Mouse (Mus musculus): ENCODE data around the gene Dpm2.

Gene Dpm2

GRCm38 (mm10) chr2:32570698-32571494, at the start of gene Dpm2:
TSS of gene Dpm2 (plus strand) at chr2:32570858.
- peak; percentile 89 to 90 for DNase-seq (ENCODE audit: low spot score in 2 of 2)

- DNase-seq (ENCODE audit: low spot score in 2 of 2) = no peak
These were observed 46.1 kb upstream of the Dpm2 start for GRCm38 (mm10) chr2:32524536-32525031.

GRCm38 (mm10) chr2:32525816-32526215, 44.8 kb upstream of the Dpm2 start:
- no peak for DNase-seq (ENCODE audit: low spot score in 2 of 2)

GRCm38 (mm10) chr2:32527468-32527966, 43.1 kb upstream of the Dpm2 start:
- no peak for DNase-seq (ENCODE audit: low spot score in 2 of 2)

- DNase-seq (ENCODE audit: low spot score in 2 of 2) = no peak
These were observed 42.3 kb upstream of the Dpm2 start for GRCm38 (mm10) chr2:32528326-32528725.

- no peak for DNase-seq (ENCODE audit: low spot score in 2 of 2)
These were observed 40.2 kb upstream of the Dpm2 start for GRCm38 (mm10) chr2:32530479-32530878.

- DNase-seq (ENCODE audit: low spot score in 2 of 2) = no peak
These were observed 37.5 kb upstream of the Dpm2 start for GRCm38 (mm10) chr2:32533163-32533562.

GRCm38 (mm10) chr2:32534061-32534732, 36.5 kb upstream of the Dpm2 start:
- peak; percentile 27 to 33 for DNase-seq (ENCODE audit: low spot score in 2 of 2)

- peak; percentile 98 to 99 for DNase-seq (ENCODE audit: low spot score in 2 of 2)
These were observed 35.8 kb upstream of the Dpm2 start, which contains the start of gene Fam102a for GRCm38 (mm10) chr2:32534733-32535471. TSS of gene Fam102a (plus strand) at chr2:32535332.

- DNase-seq (ENCODE audit: low spot score in 2 of 2) = peak; percentile 51 to 53
These were observed 35.1 kb upstream of the Dpm2 start for GRCm38 (mm10) chr2:32535501-32535991.

GRCm38 (mm10) chr2:32536086-32536633, 34.5 kb upstream of the Dpm2 start:
- peak in 1 of 2 experiments; percentile 34 for DNase-seq (ENCODE audit: low spot score in 2 of 2)

GRCm38 (mm10) chr2:32536634-32537359, 33.9 kb upstream of the Dpm2 start:
- peak in 1 of 2 experiments; percentile 42 for DNase-seq (ENCODE audit: low spot score in 2 of 2)

- DNase-seq (ENCODE audit: low spot score in 2 of 2) = no peak
These were observed 33.2 kb upstream of the Dpm2 start for GRCm38 (mm10) chr2:32537360-32537905.

GRCm38 (mm10) chr2:32537941-32538340, 32.7 kb upstream of the Dpm2 start:
- no peak for DNase-seq (ENCODE audit: low spot score in 2 of 2)

- no peak for DNase-seq (ENCODE audit: low spot score in 2 of 2)
These were observed 32.2 kb upstream of the Dpm2 start for GRCm38 (mm10) chr2:32538461-32538860.

GRCm38 (mm10) chr2:32539452-32539981, 31.1 kb upstream of the Dpm2 start:
- DNase-seq (ENCODE audit: low spot score in 2 of 2) = no peak

GRCm38 (mm10) chr2:32541333-32541908, 29.2 kb upstream of the Dpm2 start:
- DNase-seq (ENCODE audit: low spot score in 2 of 2) = no peak

GRCm38 (mm10) chr2:32541986-32542573, 28.6 kb upstream of the Dpm2 start:
- no peak for DNase-seq (ENCODE audit: low spot score in 2 of 2)

- DNase-seq (ENCODE audit: low spot score in 2 of 2) = no peak
These were observed 27.6 kb upstream of the Dpm2 start for GRCm38 (mm10) chr2:32543031-32543449.

Data from frontal cortex, postnatal 10 days (tissue).